Mouse (Mus musculus): ENCODE measurements around the gene Sult6b1. TPM values are rescaled to one million over a fixed set of nuclear protein-coding genes. Genes with fewer than 3 reads are reported as not detected.
A peak's percentile ranks its signal among the peaks of the same experiment; 100 is the strongest.

Gene Sult6b1
- polyA plus RNA-seq (2014; fragmentation: Nextera tagmentation; extraction: Ambion mirVana): 0.07 and 0.15 TPM in 2 replicates

DNA sequence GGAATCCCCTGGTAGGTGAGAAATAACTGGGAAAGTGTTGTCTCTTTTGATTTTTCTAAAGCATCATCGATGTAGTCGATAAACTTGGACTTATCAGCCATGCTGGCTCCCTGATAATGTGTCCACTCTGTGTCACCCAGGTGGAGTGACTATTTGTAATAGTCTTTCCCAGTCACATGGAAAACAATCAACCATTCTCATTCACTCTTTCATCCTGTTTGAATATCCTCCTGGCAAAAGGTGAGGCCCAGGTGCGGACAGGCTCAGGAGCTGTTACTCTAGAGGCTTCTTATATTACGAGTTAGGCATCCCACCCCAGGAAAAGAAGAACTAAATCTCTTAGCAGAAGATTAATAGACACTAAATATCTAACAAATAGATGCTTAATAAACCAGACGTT, at the start of gene Sult6b1:
Sult6b1 (minus strand) TSS at position 101 of the 400 bp plus-strand sequence.
- DNase-seq (ENCODE audit: low spot score): no peak
- H3K36me3 ChIP-seq (ENCODE audit: control insufficient read depth, insufficient read depth, low read length): no peaks in the 10 kb centered on the region
- no peak within 1 kb of the TSS for H3K4me2 ChIP-seq (replicated peaks; ENCODE audit: low read depth, low read length)
- H3K9me3 ChIP-seq (ENCODE audit: control insufficient read depth, low read length): no peaks in the 10 kb centered on the region
- H3K4me1 ChIP-seq (replicated peaks; ENCODE audit: control insufficient read depth, insufficient read depth, low read length): no peaks in the 10 kb centered on the region
- H3K27me3 ChIP-seq (ENCODE audit: control insufficient read depth, insufficient read depth, low read length): no peaks in the 10 kb centered on the region
- no peak for ATAC-seq (ENCODE audit: low FRiP score)
- WGBS: 88% methylated on average over 5 of the region's 5 CpGs
- H3K4me3 ChIP-seq (ENCODE audit: low read depth, low read length): no peak within 1 kb of the TSS
- no peak within 1 kb of the TSS for H3K27ac ChIP-seq (ENCODE audit: low read depth, low read length)
- no peak within 1 kb of the TSS for H3K9ac ChIP-seq (ENCODE audit: low read depth, low read length)

DNA sequence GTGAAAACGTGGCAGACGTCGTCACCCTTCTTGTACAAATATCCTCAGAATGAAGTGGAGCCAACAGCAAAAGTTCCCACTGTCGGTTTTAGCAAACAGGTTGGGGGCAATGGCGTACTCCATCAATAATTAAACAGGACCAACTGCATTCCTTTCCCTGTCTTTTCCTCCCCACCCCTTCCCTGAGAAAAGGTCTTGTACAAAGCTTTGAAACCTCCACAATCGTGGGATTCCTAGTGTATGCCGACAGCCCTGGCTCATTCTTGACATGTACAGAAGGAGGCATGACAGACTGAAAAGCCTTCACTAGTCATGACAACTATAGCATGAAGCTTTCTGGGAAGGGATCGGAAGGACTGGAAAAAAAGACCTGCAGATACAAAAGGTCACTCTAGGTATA, 46.4 kb upstream of the Sult6b1 start:
- 84% methylated on average over 8 of the region's 8 CpGs for WGBS
- Histone ChIP-seq H3K9me3 (ENCODE audit: control insufficient read depth, low read length) (no peaks in the 10 kb centered on the region), H3K36me3 (ENCODE audit: control insufficient read depth, insufficient read depth, low read length) (peaks cover 7% of the 10 kb centered on the region; the same call in 1 of the 2 replicates), H3K9ac (ENCODE audit: low read depth, low read length) (no peak overlapping the region), H3K4me3 (ENCODE audit: low read depth, low read length) (no peak overlapping the region), H3K4me1 (replicated peaks; ENCODE audit: control insufficient read depth, insufficient read depth, low read length) (no peaks in the 10 kb centered on the region), H3K27ac (ENCODE audit: low read depth, low read length) (no peak overlapping the region), H3K4me2 (replicated peaks; ENCODE audit: low read depth, low read length) (no peak overlapping the region), H3K27me3 (ENCODE audit: control insufficient read depth, insufficient read depth, low read length) (no peaks in the 10 kb centered on the region)
- no peak for DNase-seq (ENCODE audit: low spot score)
- no peak for ATAC-seq (ENCODE audit: low FRiP score)

DNA sequence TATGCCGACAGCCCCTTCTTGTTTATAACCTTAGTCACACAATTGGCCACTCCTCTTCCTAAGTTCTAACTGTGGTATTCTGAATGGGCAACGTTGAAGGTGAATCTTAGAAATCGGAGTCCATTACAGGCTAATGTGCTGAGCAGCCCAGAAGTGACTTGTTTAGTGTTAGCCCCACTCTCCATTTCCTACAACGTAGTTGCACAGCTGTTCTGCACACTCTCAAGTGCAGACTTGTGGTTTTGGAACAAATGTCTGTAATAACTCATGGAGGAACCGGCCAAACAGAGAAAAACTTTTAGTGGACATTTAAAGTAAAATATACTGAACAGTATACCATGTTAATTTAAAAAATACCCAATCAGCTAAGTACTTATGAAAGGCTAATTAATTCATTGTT, 45.3 kb upstream of the Sult6b1 start:
- Histone ChIP-seq H3K9ac (ENCODE audit: low read depth, low read length) (no peak overlapping the region), H3K36me3 (ENCODE audit: control insufficient read depth, insufficient read depth, low read length) (peaks cover 3% of the 10 kb centered on the region; the same call in 1 of the 2 replicates), H3K4me1 (replicated peaks; ENCODE audit: control insufficient read depth, insufficient read depth, low read length) (no peaks in the 10 kb centered on the region), H3K4me3 (ENCODE audit: low read depth, low read length) (no peak overlapping the region), H3K4me2 (replicated peaks; ENCODE audit: low read depth, low read length) (no peak overlapping the region), H3K27ac (ENCODE audit: low read depth, low read length) (no peak overlapping the region), H3K27me3 (ENCODE audit: control insufficient read depth, insufficient read depth, low read length) (no peaks in the 10 kb centered on the region), H3K9me3 (ENCODE audit: control insufficient read depth, low read length) (no peaks in the 10 kb centered on the region)
- WGBS: 97% methylated on average over 5 of the region's 5 CpGs
- ATAC-seq (ENCODE audit: low FRiP score): no peak
- DNase-seq (ENCODE audit: low spot score): no peak

DNA sequence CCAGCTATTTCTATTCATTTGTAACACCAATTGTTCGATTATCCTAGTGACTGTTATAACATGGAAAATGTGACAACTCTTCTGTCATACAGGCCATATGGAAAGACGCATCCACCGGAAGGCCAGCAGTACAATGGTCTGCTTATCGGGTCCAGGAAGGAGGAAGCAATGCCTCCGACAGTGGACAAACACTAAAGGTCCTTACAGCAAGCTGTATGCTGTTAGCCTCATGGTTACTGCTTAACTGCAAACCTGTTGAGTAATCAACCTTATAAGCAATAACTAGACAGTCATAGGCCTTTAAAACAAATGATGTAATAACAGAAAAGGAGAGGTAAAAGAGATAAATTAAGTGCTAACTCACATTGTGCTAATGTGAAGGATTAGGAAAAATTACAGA, 44.4 kb upstream of the Sult6b1 start:
- Histone ChIP-seq H3K36me3 (ENCODE audit: control insufficient read depth, insufficient read depth, low read length) (peaks cover 3% of the 10 kb centered on the region; the same call in 1 of the 2 replicates), H3K27me3 (ENCODE audit: control insufficient read depth, insufficient read depth, low read length) (no peaks in the 10 kb centered on the region), H3K9ac (ENCODE audit: low read depth, low read length) (no peak overlapping the region), H3K4me1 (replicated peaks; ENCODE audit: control insufficient read depth, insufficient read depth, low read length) (no peaks in the 10 kb centered on the region), H3K4me3 (ENCODE audit: low read depth, low read length) (no peak overlapping the region), H3K9me3 (ENCODE audit: control insufficient read depth, low read length) (no peaks in the 10 kb centered on the region), H3K4me2 (replicated peaks; ENCODE audit: low read depth, low read length) (no peak overlapping the region), H3K27ac (ENCODE audit: low read depth, low read length) (no peak overlapping the region)
- 97% methylated on average over 5 of the region's 5 CpGs for WGBS
- no peak for ATAC-seq (ENCODE audit: low FRiP score)
- DNase-seq (ENCODE audit: low spot score): no peak

DNA sequence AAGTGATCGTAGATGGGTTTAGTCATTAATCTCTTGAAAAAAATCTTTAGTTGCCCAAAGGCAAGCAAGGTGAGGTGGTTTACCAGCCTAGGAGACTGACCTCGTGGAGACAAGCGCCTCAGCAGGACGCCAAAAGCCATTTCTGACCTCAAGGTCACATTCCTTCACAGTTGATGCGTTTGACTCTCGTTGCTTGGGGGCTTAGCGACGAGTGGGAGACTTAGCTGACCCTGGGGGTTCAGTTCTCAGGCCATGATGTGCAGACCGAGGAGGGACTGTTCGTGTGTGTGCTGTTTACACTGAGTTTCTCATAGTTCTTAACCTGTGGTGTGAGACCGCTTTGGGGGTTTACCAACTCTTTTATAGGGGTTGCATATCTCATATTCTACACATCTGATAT, 35.8 kb upstream of the Sult6b1 start:
- DNase-seq (ENCODE audit: low spot score) (no peak), ATAC-seq (ENCODE audit: low FRiP score) (no peak)

DNA sequence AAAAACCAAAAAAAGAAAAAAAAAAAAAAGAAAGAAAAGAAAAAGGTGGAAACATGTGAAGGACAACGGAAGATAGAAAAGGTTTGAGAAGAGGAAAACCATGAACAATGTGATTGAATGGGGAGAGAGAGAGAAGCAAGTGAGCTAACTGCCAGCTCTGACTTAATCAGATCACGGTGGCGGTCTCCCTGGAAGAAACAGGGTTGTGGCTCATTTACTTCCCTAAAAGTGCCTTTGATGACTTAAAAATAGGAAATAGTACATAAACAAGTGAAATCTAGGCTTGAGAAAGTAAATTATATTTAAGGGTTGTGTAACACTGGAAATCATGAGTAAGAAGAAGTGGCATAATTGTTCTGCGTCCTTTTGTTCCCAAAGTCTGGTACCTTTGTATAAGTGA, 32.1 kb upstream of the Sult6b1 start:
- Histone ChIP-seq H3K9me3 (ENCODE audit: control insufficient read depth, low read length) (no peaks in the 10 kb centered on the region), H3K27ac (ENCODE audit: low read depth, low read length) (no peak overlapping the region), H3K4me2 (replicated peaks; ENCODE audit: low read depth, low read length) (no peak overlapping the region), H3K36me3 (ENCODE audit: control insufficient read depth, insufficient read depth, low read length) (peaks cover 8% of the 10 kb centered on the region; the same call in 1 of the 2 replicates), H3K4me3 (ENCODE audit: low read depth, low read length) (no peak overlapping the region), H3K4me1 (replicated peaks; ENCODE audit: control insufficient read depth, insufficient read depth, low read length) (no peaks in the 10 kb centered on the region), H3K27me3 (ENCODE audit: control insufficient read depth, insufficient read depth, low read length) (no peaks in the 10 kb centered on the region), H3K9ac (ENCODE audit: low read depth, low read length) (no peak overlapping the region)
- no peak for ATAC-seq (ENCODE audit: low FRiP score)
- 93% methylated on average over 4 of the region's 4 CpGs for WGBS
- DNase-seq (ENCODE audit: low spot score): no peak

More for the DNA sequence above, 35.8 kb upstream of the Sult6b1 start:
- Histone ChIP-seq H3K4me1 (replicated peaks; ENCODE audit: control insufficient read depth, insufficient read depth, low read length) (no peaks in the 10 kb centered on the region), H3K36me3 (ENCODE audit: control insufficient read depth, insufficient read depth, low read length) (no peaks in the 10 kb centered on the region), H3K4me3 (ENCODE audit: low read depth, low read length) (no peak overlapping the region), H3K27ac (ENCODE audit: low read depth, low read length) (no peak overlapping the region), H3K27me3 (ENCODE audit: control insufficient read depth, insufficient read depth, low read length) (no peaks in the 10 kb centered on the region), H3K9ac (ENCODE audit: low read depth, low read length) (no peak overlapping the region), H3K4me2 (replicated peaks; ENCODE audit: low read depth, low read length) (no peak overlapping the region), H3K9me3 (ENCODE audit: control insufficient read depth, low read length) (no peaks in the 10 kb centered on the region)
- WGBS: 55% methylated on average over 11 of the region's 11 CpGs

DNA sequence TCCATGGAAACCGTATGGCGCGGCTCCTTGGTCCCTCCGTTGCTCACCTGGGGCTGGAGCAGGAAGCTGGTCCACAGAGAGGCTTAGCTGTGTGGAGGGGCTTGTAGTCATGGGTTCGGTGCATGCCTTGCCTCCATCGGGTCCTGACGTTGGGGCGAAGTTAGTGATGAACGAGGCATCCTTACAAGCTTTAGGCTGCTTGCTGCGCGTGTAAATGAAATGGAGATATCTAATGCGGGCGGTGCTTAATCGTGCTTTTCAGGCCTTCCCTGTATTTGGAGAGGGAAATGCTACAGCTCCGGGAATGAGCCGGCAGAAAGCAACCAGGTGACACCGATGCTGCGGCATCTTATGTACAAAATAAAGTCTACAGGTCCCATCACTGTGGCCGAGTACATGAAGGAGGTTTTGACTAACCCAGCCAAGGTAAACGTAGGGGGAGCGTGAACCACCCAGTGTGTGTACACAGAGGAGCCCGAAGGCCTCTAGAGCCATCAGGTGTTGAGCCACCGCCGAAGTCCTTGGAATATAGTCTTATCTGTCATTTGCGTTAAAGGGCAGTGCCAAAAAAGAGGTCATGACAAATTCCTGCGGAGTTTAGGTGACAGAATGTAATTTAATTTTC, 30.5 kb upstream of the Sult6b1 start:
- Histone ChIP-seq H3K4me2 (replicated peaks; ENCODE audit: low read depth, low read length) (peak overlapping the region; percentile 64), H3K27ac (ENCODE audit: low read depth, low read length) (no peak overlapping the region), H3K9ac (ENCODE audit: low read depth, low read length) (peak overlapping the region; percentile 51), H3K9me3 (ENCODE audit: control insufficient read depth, low read length) (no peaks in the 10 kb centered on the region), H3K4me1 (replicated peaks; ENCODE audit: control insufficient read depth, insufficient read depth, low read length) (no peaks in the 10 kb centered on the region), H3K36me3 (ENCODE audit: control insufficient read depth, insufficient read depth, low read length) (peaks cover 8% of the 10 kb centered on the region; the same call in 1 of the 2 replicates), H3K4me3 (ENCODE audit: low read depth, low read length) (peak overlapping the region; percentile 91), H3K27me3 (ENCODE audit: control insufficient read depth, insufficient read depth, low read length) (no peaks in the 10 kb centered on the region)
- ATAC-seq (ENCODE audit: low FRiP score) (peak; percentile 45; the same call in 1 of the 2 replicates), DNase-seq (ENCODE audit: low spot score) (no peak)
- 11% methylated on average over 26 of the region's 26 CpGs for WGBS

DNA sequence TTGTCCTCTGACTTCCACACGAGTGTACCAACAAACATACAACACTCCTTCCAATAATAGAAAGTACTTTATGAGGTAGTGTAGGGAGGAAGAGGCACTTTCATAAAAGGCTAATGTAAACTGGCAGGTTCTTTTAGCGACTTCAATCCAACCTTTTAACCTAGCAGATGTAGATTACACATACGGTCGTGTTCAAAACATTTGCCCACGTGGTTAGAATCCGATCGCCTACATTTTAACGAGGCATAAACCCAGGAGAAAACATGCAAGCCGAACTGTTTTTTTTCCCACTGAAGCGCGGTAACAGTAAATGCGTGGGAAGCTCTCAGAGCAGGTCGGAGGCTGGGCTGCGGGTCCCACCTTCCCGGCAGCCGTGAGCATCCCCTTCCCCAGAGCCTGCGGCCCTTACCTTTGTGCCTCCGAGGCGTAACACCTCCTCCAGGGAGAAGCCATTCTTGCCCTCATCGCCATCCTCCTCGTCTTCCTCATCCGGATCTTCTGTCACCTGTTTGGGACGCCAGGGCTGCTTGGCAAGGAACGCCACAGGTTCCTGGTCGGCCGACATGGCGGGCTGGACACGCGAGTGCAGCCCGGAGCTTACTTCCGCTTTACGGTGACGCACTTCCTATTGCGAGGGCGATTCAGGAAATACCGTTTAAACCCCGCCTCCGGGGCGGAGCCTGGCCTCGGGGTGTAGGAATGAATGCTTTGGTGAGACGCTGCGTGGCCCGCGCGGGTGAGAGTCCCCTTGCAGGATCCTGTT, 29.9 kb upstream of the Sult6b1 start, which contains the start of the genes Cebpz and Ndufaf7:
Cebpz (minus strand) TSS at position 601 of the 763 bp plus-strand sequence.
Ndufaf7 (plus strand) TSS at position 671 of the 763 bp plus-strand sequence.
- ATAC-seq (ENCODE audit: low FRiP score) (peak; percentile 99), DNase-seq (ENCODE audit: low spot score) (peak; percentile 99)
- H3K4me3 ChIP-seq (ENCODE audit: low read depth, low read length): peak within 1 kb of the TSS; percentile 91
- H3K27ac ChIP-seq (ENCODE audit: low read depth, low read length): no peak within 1 kb of the TSS
- peak within 1 kb of the TSS; percentile 64 for H3K4me2 ChIP-seq (replicated peaks; ENCODE audit: low read depth, low read length)
- peaks cover 8% of the 10 kb centered on the region; the same call in 1 of the 2 replicates for H3K36me3 ChIP-seq (ENCODE audit: control insufficient read depth, insufficient read depth, low read length)
- no peaks in the 10 kb centered on the region for H3K9me3 ChIP-seq (ENCODE audit: control insufficient read depth, low read length)
- H3K4me1 ChIP-seq (replicated peaks; ENCODE audit: control insufficient read depth, insufficient read depth, low read length): no peaks in the 10 kb centered on the region
- H3K9ac ChIP-seq (ENCODE audit: low read depth, low read length): peak within 1 kb of the TSS; percentile 74
- WGBS: under 1% methylated on average over 45 of the region's 45 CpGs
- no peaks in the 10 kb centered on the region for H3K27me3 ChIP-seq (ENCODE audit: control insufficient read depth, insufficient read depth, low read length)
